Mouse (Mus musculus) midbrain, embryonic 11.5 days (tissue): Measurements from ENCODE around the gene Gm4969. TPM values are rescaled to one million over a fixed set of nuclear protein-coding genes. Genes with fewer than 3 reads are reported as not detected.

Experiments used
- ATAC-seq: fragments of 200-750 bp; cut with Nextera tagmentation; 2 replicates; pipeline ENCODE4 v1.8.0; 2017; ENCODE audit warnings: moderate TSS enrichment, moderate library complexity; ENCODE audit not compliant: low FRiP score
- DNase-seq: peaks from one replicate; pipeline ENCODE4 v3.0.0; 2015; ENCODE audit warnings: low spot score; ENCODE audit errors: missing footprints
- H3K27ac ChIP-seq: fragments of 300-500 bp; sonication (generic); 2 replicates; pipeline ENCODE4 v1.5.1; 2014; ENCODE audit warnings: low read depth, low read length
- H3K27me3 ChIP-seq: fragments of 300-500 bp; sonication (generic); 2 replicates; pipeline ENCODE4 v1.6.1; 2014; ENCODE audit warnings: mild to moderate bottlenecking, low read length, moderate library complexity, mixed read lengths; ENCODE audit not compliant: control insufficient read depth, insufficient read depth
- H3K36me3 ChIP-seq: fragments of 300-500 bp; sonication (generic); 2 replicates; pipeline ENCODE4 v1.6.1; 2014; ENCODE audit warnings: mild to moderate bottlenecking, low read length, moderate library complexity, mixed read lengths; ENCODE audit not compliant: control insufficient read depth, insufficient read depth
- H3K4me1 ChIP-seq: fragments of 300-500 bp; sonication (generic); 2 replicates; pipeline ENCODE4 v1.6.1; 2014; ENCODE audit warnings: low read length; ENCODE audit not compliant: control insufficient read depth, insufficient read depth
- H3K4me2 ChIP-seq: fragments of 300-500 bp; sonication (generic); 2 replicates; pipeline ENCODE4 v1.6.1; 2014; ENCODE audit warnings: mild to moderate bottlenecking, moderate library complexity
- H3K4me3 ChIP-seq: fragments of 300-500 bp; sonication (generic); 2 replicates; pipeline ENCODE4 v1.5.1; 2014; ENCODE audit warnings: low read depth, low read length
- H3K9ac ChIP-seq: fragments of 300-500 bp; sonication (generic); 2 replicates; pipeline ENCODE4 v1.6.1; 2014; ENCODE audit warnings: low read length
- H3K9me3 ChIP-seq: fragments of 300-500 bp; sonication (generic); 2 replicates; pipeline ENCODE4 v1.6.1; 2016; ENCODE audit warnings: low read length; ENCODE audit not compliant: control insufficient read depth
- WGBS: fragments of 180-500 bp; shearing (Covaris S2); extraction: QIAGEN DNeasy Blood & Tissue Kit; methylation state at CpG from one replicate; pipeline ENCODE4 v1.1.7; 2014; 5-methylcytosine and 5-hydroxymethylcytosine counted together
- polyA plus RNA-seq: library from polyadenylated mRNA; unstranded; fragments of >200 nt; fragmentation: Nextera tagmentation; extraction: Ambion mirVana; gene quantifications from 2 replicates; pipeline ENCODE4 v1.2.1, GENCODE M21; 2014

Gene Gm4969
- polyA plus RNA-seq, 1 experiment from 2014 or later, result 0.46 TPM

DNA sequence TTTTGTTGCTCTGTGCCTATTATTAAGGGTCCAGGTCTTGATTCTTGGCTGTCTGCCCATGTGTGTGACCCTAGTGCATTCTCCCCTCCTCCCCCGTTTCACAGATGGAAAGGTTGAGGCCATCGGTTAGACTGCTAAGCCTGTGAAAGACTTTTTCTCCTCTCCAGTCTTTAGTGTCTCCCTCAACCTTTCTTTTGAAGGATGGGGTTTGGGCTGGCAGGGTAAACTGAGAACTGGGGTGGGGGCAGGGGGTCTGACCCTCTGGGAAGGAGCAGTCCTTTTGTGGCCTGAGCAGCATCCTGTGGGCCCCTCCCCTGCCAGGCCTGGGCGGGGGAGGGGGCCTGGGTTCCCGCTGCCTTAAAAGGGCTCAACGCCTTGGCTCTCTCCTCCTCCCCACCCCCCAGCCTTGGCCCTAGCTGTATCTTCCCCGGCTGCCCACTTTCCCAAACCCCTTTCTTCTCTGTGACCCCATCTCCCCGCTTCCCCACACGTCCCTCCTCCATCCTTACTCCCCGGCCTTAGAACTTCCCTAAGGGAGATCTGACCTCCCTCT lies 33.2 kb downstream of the Gm4969 start:
- WGBS, result 28% methylated on average over 9 of the region's 9 CpGs
- ATAC-seq (no peak), DNase-seq (no peak)
- no peak overlapping the region for H3K27ac ChIP-seq
- H3K9me3 ChIP-seq, result no peaks in the 10 kb centered on the region
- no peak overlapping the region for H3K4me3 ChIP-seq
- no peak overlapping the region for H3K9ac ChIP-seq
- peaks cover 22% of the 10 kb centered on the region for H3K36me3 ChIP-seq
- peaks cover 9% of the 10 kb centered on the region for H3K4me1 ChIP-seq
- H3K4me2 ChIP-seq, result no peak overlapping the region
- H3K27me3 ChIP-seq, result no peaks in the 10 kb centered on the region

DNA sequence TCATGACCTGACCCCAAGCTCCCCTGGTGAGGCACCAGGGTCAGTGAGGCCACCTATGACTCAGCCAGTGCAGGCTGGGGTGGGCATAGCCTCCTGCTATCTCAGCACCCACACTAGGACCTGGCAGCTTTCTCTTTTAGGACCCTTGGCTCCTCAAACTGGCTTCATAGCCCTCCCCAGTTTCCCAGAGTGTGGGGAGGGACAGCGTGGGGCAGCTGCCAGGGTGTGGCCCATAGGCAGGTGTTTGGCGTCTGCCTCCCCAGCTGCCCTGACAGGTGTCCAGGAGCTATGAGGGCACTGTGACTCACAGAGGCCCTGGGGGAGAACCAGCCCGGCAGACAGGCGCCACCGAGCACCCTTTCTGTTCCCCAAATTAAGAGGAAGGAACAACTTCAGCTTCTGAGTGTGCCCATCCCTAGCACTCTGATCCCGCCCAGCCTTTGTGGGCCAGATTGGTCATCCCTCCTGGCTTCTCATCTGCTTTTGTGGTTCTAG lies 33.8 kb downstream of the Gm4969 start:
- Histone ChIP-seq H3K36me3 (peaks cover 25% of the 10 kb centered on the region), H3K4me3 (no peak overlapping the region), H3K27me3 (no peaks in the 10 kb centered on the region), H3K27ac (no peak overlapping the region), H3K4me2 (no peak overlapping the region), H3K4me1 (peaks cover 9% of the 10 kb centered on the region), H3K9ac (no peak overlapping the region), H3K9me3 (no peaks in the 10 kb centered on the region)
- ATAC-seq, result no peak
- no peak for DNase-seq
- WGBS, result 86% methylated on average over 6 of the region's 6 CpGs

DNA sequence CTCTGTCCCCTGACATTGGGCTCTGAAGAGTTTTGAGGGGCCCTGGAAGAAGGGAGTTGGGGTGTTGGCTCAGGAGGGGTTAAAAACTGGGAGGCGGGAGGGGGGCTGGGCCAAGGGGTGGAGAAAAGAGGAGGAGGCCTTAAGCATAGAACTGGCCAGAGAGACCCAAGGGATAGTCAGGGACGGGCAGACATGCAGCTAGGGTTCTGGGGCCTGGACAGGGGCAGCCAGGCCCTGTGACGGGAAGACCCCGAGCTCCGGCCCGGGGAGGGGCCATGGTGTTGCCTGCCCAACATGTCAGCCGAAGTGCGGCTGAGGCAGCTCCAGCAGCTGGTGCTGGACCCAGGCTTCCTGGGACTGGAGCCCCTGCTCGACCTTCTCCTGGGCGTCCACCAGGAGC lies 34.5 kb downstream of the Gm4969 start, which contains the start of gene Dmpk:
Gene Dmpk, plus strand, starts transcription at position 149 of the 400 bp plus-strand sequence.
- H3K9ac ChIP-seq, result no peak within 1 kb of the TSS
- no peak within 1 kb of the TSS for H3K4me2 ChIP-seq
- peak; percentile 13; the same call in 1 of the 2 replicates for ATAC-seq
- no peaks in the 10 kb centered on the region for H3K27me3 ChIP-seq
- H3K27ac ChIP-seq, result no peak within 1 kb of the TSS
- H3K36me3 ChIP-seq, result peaks cover 28% of the 10 kb centered on the region
- no peak for DNase-seq
- H3K9me3 ChIP-seq, result no peaks in the 10 kb centered on the region
- 43% methylated on average over 10 of the region's 10 CpGs for WGBS
- peaks cover 9% of the 10 kb centered on the region for H3K4me1 ChIP-seq
- no peak within 1 kb of the TSS for H3K4me3 ChIP-seq

DNA sequence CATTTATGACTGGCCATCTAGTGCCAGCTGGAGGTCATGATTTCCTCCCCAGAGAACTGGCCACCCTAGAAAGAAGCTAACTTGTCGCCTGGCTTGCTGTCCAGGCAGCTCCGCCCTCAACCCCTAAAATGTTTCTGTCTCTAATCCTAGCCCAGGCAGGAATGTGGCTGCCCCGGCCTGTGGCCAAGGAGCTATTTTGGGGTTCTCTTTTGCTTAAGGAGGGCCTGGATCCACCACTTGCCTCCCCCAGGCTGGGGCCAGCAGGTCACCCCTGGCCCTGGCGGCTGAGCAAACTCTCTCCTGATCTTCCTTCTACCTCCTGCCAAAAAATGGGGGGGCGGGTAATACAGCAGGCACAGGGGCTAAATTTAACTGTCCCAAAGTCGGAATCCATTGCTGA lies 35.1 kb downstream of the Gm4969 start:
- H3K27ac ChIP-seq, result no peak overlapping the region
- H3K4me3 ChIP-seq, result no peak overlapping the region
- peaks cover 32% of the 10 kb centered on the region for H3K36me3 ChIP-seq
- H3K4me1 ChIP-seq, result peaks cover 9% of the 10 kb centered on the region
- H3K9me3 ChIP-seq, result no peaks in the 10 kb centered on the region
- no peak overlapping the region for H3K4me2 ChIP-seq
- no peak for ATAC-seq
- no peak for DNase-seq
- no peaks in the 10 kb centered on the region for H3K27me3 ChIP-seq
- H3K9ac ChIP-seq, result no peak overlapping the region
- 56% methylated on average over 6 of the region's 6 CpGs for WGBS

DNA sequence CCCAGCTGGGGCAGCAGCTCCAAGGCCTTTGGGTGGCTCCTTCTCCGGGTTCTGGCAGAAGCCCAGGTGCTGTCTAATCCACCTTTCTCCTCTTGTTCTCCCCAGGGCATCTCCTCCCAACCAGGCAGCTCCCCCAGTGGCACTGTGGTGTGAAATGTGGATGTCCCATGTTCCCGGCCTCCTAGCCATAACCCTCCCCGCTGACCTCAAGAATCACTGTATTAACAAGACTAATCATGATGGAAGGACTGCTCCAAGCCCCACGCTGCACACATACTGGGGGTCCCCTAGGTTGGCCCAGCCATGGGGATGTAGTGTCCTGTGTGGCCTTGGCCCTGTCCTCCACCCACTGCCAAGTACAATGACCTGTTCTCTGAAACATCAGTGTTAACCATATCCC lies 36.0 kb downstream of the Gm4969 start:
- no peaks in the 10 kb centered on the region for H3K9me3 ChIP-seq
- ATAC-seq (no peak), DNase-seq (no peak)
- no peak overlapping the region for H3K27ac ChIP-seq
- H3K4me1 ChIP-seq, result peaks cover 15% of the 10 kb centered on the region
- H3K36me3 ChIP-seq, result peaks cover 33% of the 10 kb centered on the region
- H3K4me3 ChIP-seq, result no peak overlapping the region
- no peak overlapping the region for H3K4me2 ChIP-seq
- H3K27me3 ChIP-seq, result no peaks in the 10 kb centered on the region
- WGBS, result 92% methylated on average over 4 of the region's 4 CpGs
- 0 out of 2 replicates have a peak overlapping the region, but pooled peaks have one; percentile 6 for H3K9ac ChIP-seq

DNA sequence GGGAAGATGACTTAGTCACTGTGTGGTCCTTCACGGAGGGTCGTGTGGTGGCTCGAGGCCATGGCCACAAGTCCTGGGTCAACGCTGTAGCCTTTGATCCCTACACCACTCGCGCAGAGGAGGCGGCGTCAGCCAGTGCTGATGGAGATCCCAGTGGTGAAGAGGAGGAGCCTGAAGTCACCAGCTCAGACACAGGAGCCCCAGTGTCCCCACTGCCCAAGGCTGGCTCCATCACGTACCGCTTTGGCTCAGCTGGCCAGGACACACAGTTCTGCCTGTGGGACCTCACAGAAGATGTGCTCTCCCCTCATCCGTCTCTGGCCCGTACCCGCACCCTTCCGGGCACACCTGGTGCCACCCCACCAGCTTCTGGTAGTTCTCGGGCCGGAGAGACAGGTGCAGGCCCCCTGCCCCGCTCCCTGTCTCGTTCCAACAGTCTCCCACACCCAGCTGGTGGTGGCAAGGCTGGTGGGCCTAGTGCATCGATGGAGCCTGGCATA lies 37.7 kb downstream of the Gm4969 start:
- WGBS, result 91% methylated on average over 19 of the region's 19 CpGs
- Histone ChIP-seq H3K27ac (no peak overlapping the region), H3K9me3 (no peaks in the 10 kb centered on the region), H3K9ac (no peak overlapping the region), H3K36me3 (peaks cover 33% of the 10 kb centered on the region), H3K4me2 (no peak overlapping the region), H3K4me3 (no peak overlapping the region), H3K4me1 (peaks cover 17% of the 10 kb centered on the region), H3K27me3 (no peaks in the 10 kb centered on the region)
- DNase-seq, result no peak
- ATAC-seq, result no peak

DNA sequence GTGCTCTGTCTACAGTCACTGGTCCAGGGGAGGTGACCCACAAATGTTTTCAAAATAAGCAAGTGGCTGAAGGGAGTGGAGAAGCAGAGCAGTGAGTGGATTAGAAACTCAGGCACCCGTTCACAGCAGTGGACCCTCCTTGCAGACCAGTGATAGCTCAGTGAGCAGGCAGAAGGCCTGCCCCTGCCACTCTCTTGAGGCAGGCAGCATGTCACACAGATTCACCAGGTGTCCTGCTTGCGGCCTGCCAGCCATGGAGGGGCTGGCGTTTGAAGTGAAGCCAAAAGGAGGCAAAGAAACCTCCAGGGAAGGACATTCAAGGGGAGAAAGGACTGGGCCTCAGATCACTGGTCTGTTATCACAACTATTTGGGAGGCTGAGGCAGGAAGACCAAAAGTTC lies 39.4 kb downstream of the Gm4969 start:
- Histone ChIP-seq H3K4me3 (no peak overlapping the region), H3K9me3 (no peaks in the 10 kb centered on the region), H3K4me1 (peaks cover 13% of the 10 kb centered on the region), H3K9ac (no peak overlapping the region), H3K4me2 (no peak overlapping the region), H3K27me3 (no peaks in the 10 kb centered on the region), H3K27ac (no peak overlapping the region), H3K36me3 (peaks cover 33% of the 10 kb centered on the region)
- WGBS, result 93% methylated on average over 3 of the region's 3 CpGs
- DNase-seq (no peak), ATAC-seq (no peak)

DNA sequence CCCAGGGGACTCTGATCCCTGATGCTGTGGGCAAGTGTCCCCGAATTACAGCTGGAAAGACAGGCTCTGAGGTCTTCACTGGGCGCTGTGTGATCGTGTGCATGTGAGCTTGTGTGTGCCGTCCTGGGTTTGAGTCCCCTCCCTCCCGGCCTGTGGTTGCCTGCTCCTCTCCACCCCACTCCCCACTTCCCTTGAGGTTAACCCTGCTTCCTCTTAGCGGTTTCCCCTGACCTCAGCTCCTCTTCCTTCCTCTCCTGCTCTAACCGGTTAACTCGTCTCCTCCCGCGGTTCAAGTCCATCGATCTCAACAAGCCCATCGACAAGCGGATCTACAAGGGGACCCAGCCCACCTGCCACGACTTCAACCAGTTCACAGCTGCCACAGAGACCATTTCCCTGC lies 40.4 kb downstream of the Gm4969 start:
- Histone ChIP-seq H3K9me3 (no peaks in the 10 kb centered on the region), H3K27ac (no peak overlapping the region), H3K4me1 (peaks cover 13% of the 10 kb centered on the region), H3K27me3 (no peaks in the 10 kb centered on the region), H3K9ac (peak overlapping the region; percentile 96), H3K36me3 (peaks cover 33% of the 10 kb centered on the region), H3K4me3 (no peak overlapping the region; the same call in 1 of the 2 replicates), H3K4me2 (peak overlapping the region; percentile 62)
- no peak for ATAC-seq
- no peak for DNase-seq
- 87% methylated on average over 14 of the region's 14 CpGs for WGBS

DNA sequence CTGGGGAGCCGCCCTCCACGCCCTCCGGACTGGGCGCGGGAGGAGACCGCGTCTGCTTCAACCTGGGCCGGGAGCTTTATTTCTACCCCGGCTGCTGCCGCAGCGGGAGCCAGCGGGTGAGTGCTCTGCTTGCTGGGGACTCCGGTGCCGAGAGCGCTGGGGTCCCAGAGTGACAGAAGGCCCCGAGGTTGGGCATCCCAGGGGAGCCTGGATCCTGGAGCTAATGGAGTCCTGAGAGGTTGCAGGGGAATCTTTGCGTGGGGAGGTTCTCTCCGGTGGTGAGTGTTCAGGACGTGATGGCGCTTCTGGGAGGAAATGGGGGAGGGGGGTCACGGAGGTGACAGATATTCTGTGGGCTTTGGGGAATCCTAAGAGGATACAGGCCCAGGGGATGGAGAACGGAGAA lies 41.6 kb downstream of the Gm4969 start:
- ATAC-seq (no peak), DNase-seq (peak; percentile 92)

More for the DNA sequence above, 41.6 kb downstream of the Gm4969 start:
- H3K4me1 ChIP-seq, result peaks cover 13% of the 10 kb centered on the region
- peaks cover 26% of the 10 kb centered on the region for H3K36me3 ChIP-seq
- no peaks in the 10 kb centered on the region for H3K9me3 ChIP-seq
- H3K9ac ChIP-seq, result peak overlapping the region; percentile 96
- H3K4me2 ChIP-seq, result peak overlapping the region; percentile 62
- H3K27me3 ChIP-seq, result no peaks in the 10 kb centered on the region
- peak overlapping the region; percentile 94 for H3K4me3 ChIP-seq
- H3K27ac ChIP-seq, result peak overlapping the region; percentile 32; the same call in 1 of the 2 replicates
- WGBS, result under 1% methylated on average over 22 of the region's 22 CpGs
